Mouse (Mus musculus) forebrain, embryonic 11.5 days (tissue): ENCODE data around the gene Hist1h3d. TPM values are rescaled to one million over a fixed set of nuclear protein-coding genes. Genes with fewer than 3 reads are reported as not detected.
A peak's percentile ranks its signal among the peaks of the same experiment; 100 is the strongest.

Experiments used
- ATAC-seq: fragments of 200-750 bp; cut with Nextera tagmentation; replicated peaks from 2 replicates; pipeline ENCODE4 v1.8.0; 2017; ENCODE audit warnings: moderate TSS enrichment; ENCODE audit not compliant: low FRiP score
- DNase-seq: peaks from one replicate; pipeline ENCODE4 v3.0.0-alpha.2; 2017; ENCODE audit warnings: low spot score
- H3K27ac ChIP-seq: fragments of 300-500 bp; sonication (generic); 2 replicates; pipeline ENCODE4 v1.5.1; 2014; ENCODE audit warnings: low read depth, low read length
- H3K27me3 ChIP-seq: fragments of 300-500 bp; sonication (generic); 2 replicates; pipeline ENCODE4 v1.6.1; 2014; ENCODE audit warnings: mild to moderate bottlenecking, low read length, mixed read lengths; ENCODE audit not compliant: control insufficient read depth, insufficient read depth
- H3K36me3 ChIP-seq: fragments of 300-500 bp; sonication (generic); 2 replicates; pipeline ENCODE4 v1.6.1; 2014; ENCODE audit warnings: mild to moderate bottlenecking, low read length, moderate library complexity, mixed read lengths; ENCODE audit not compliant: control insufficient read depth, insufficient read depth
- H3K4me1 ChIP-seq: fragments of 300-500 bp; sonication (generic); replicated peaks from 2 replicates; pipeline ENCODE4 v1.6.1; 2014; ENCODE audit warnings: low read length, mixed read lengths; ENCODE audit not compliant: control insufficient read depth, insufficient read depth
- H3K4me2 ChIP-seq: fragments of 300-500 bp; sonication (generic); 2 replicates; pipeline ENCODE4 v1.6.1; 2014; ENCODE audit warnings: low read depth, mild to moderate bottlenecking, low read length, moderate library complexity, mixed read lengths; ENCODE audit not compliant: severe bottlenecking
- H3K4me3 ChIP-seq: fragments of 300-500 bp; sonication (generic); 2 replicates; pipeline ENCODE4 v1.5.1; 2014; ENCODE audit warnings: low read depth, low read length
- H3K9ac ChIP-seq: fragments of 300-500 bp; sonication (generic); 2 replicates; pipeline ENCODE4 v1.6.1; 2014; ENCODE audit warnings: low read length
- H3K9me3 ChIP-seq: fragments of 300-500 bp; sonication (generic); 2 replicates; pipeline ENCODE4 v1.6.1; 2016; ENCODE audit warnings: low read length, mixed read lengths; ENCODE audit not compliant: control insufficient read depth
- WGBS: fragments of 180-500 bp; shearing (Covaris S2); extraction: QIAGEN DNeasy Blood & Tissue Kit; methylation state at CpG from one replicate; pipeline ENCODE4 v1.1.7; 2014; 5-methylcytosine and 5-hydroxymethylcytosine counted together
- polyA plus RNA-seq: library from polyadenylated mRNA; unstranded; fragments of >200 nt; fragmentation: Nextera tagmentation; extraction: Ambion mirVana; gene quantifications from 2 replicates; pipeline ENCODE4 v1.2.1, GENCODE M21; 2014

Hist1h3d gene
- 11.9 and 13.9 TPM in 2 replicates for polyA plus RNA-seq

- Histone ChIP-seq H3K4me1 (peaks cover 3% of the 10 kb centered on the region; the same call in 1 of the 2 replicates), H3K36me3 (no peaks in the 10 kb centered on the region), H3K4me3 (peak within 1 kb of the TSS; percentile 45), H3K9ac (peak within 1 kb of the TSS; percentile 80), H3K27me3 (no peaks in the 10 kb centered on the region), H3K9me3 (no peaks in the 10 kb centered on the region), H3K4me2 (peak within 1 kb of the TSS; percentile 65), H3K27ac (peak within 1 kb of the TSS; percentile 95)
- WGBS: under 1% methylated on average over 18 of the region's 18 CpGs
- DNase-seq (peak; percentile 59), ATAC-seq (peak; percentile 59)
Observed at GRCm38 (mm10) chr13:23575271-23575851, at the start of gene Hist1h3d. Gene Hist1h3d, plus strand, starts transcription at chr13:23575763.

GRCm38 (mm10) chr13:23525901-23526300 lies 49.7 kb upstream of the Hist1h3d start:
- H3K36me3 ChIP-seq: no peaks in the 10 kb centered on the region
- 0 out of 2 replicates have a peak, but pooled peaks cover 2% of the 10 kb centered on the region for H3K4me1 ChIP-seq
- 2% methylated on average over 10 of the region's 10 CpGs for WGBS
- H3K9me3 ChIP-seq: no peaks in the 10 kb centered on the region
- DNase-seq (peak; percentile 72), ATAC-seq (no peak)
- H3K27me3 ChIP-seq: no peaks in the 10 kb centered on the region
- peak overlapping the region; percentile 45 for H3K4me2 ChIP-seq
- peak overlapping the region; percentile 31 for H3K4me3 ChIP-seq
- peak overlapping the region; percentile 37 for H3K9ac ChIP-seq
- no peak overlapping the region for H3K27ac ChIP-seq

GRCm38 (mm10) chr13:23526312-23526711 lies 49.3 kb upstream of the Hist1h3d start:
- peak; percentile 47 for ATAC-seq
- Histone ChIP-seq H3K9ac (peak overlapping the region; percentile 31; the same call in 1 of the 2 replicates), H3K27ac (0 out of 2 replicates have a peak overlapping the region, but pooled peaks have one; percentile 25), H3K4me3 (peak overlapping the region; percentile 31), H3K27me3 (no peaks in the 10 kb centered on the region), H3K4me1 (0 out of 2 replicates have a peak, but pooled peaks cover 2% of the 10 kb centered on the region), H3K36me3 (no peaks in the 10 kb centered on the region), H3K4me2 (peak overlapping the region; percentile 45), H3K9me3 (no peaks in the 10 kb centered on the region)
- WGBS: under 1% methylated on average over 17 of the region's 17 CpGs
- peak; percentile 94 for DNase-seq

GRCm38 (mm10) chr13:23529005-23529404 lies 46.6 kb upstream of the Hist1h3d start:
- peaks cover 5% of the 10 kb centered on the region; the same call in 1 of the 2 replicates for H3K4me1 ChIP-seq
- H3K27me3 ChIP-seq: no peaks in the 10 kb centered on the region
- H3K9ac ChIP-seq: peak overlapping the region; percentile 8; the same call in 1 of the 2 replicates
- no peak overlapping the region for H3K4me3 ChIP-seq
- no peak overlapping the region for H3K27ac ChIP-seq
- no peaks in the 10 kb centered on the region for H3K36me3 ChIP-seq
- DNase-seq (no peak), ATAC-seq (no peak)
- 88% methylated on average over 5 of the region's 5 CpGs for WGBS
- 0 out of 2 replicates have a peak overlapping the region, but pooled peaks have one; percentile 18 for H3K4me2 ChIP-seq
- no peaks in the 10 kb centered on the region for H3K9me3 ChIP-seq

GRCm38 (mm10) chr13:23529480-23530165 lies 45.9 kb upstream of the Hist1h3d start:
- Histone ChIP-seq H3K27ac (peak overlapping the region; percentile 99), H3K36me3 (no peaks in the 10 kb centered on the region), H3K9ac (peak overlapping the region; percentile 96), H3K4me1 (peaks cover 5% of the 10 kb centered on the region; the same call in 1 of the 2 replicates), H3K9me3 (no peaks in the 10 kb centered on the region), H3K4me3 (peak overlapping the region; percentile 57), H3K27me3 (no peaks in the 10 kb centered on the region), H3K4me2 (peak overlapping the region; percentile 52)
- no peak for ATAC-seq
- 36% methylated on average over 2 of the region's 2 CpGs for WGBS
- DNase-seq: no peak

- peaks cover 3% of the 10 kb centered on the region; the same call in 1 of the 2 replicates for H3K4me1 ChIP-seq
- no peaks in the 10 kb centered on the region for H3K9me3 ChIP-seq
- peak overlapping the region; percentile 57 for H3K4me3 ChIP-seq
- no peaks in the 10 kb centered on the region for H3K27me3 ChIP-seq
- H3K4me2 ChIP-seq: peak overlapping the region; percentile 52
- WGBS: under 1% methylated on average over 20 of the region's 20 CpGs
- H3K27ac ChIP-seq: peak overlapping the region; percentile 99
- DNase-seq (peak; percentile 74), ATAC-seq (no peak)
- no peaks in the 10 kb centered on the region for H3K36me3 ChIP-seq
- H3K9ac ChIP-seq: peak overlapping the region; percentile 96
Observed at GRCm38 (mm10) chr13:23530181-23530900, 45.2 kb upstream of the Hist1h3d start.

GRCm38 (mm10) chr13:23530901-23531875 lies 44.4 kb upstream of the Hist1h3d start, which contains the start of gene Hist1h4h:
Gene Hist1h4h, plus strand, starts transcription at chr13:23531050.
- Histone ChIP-seq H3K27ac (peak within 1 kb of the TSS; percentile 99), H3K9me3 (no peaks in the 10 kb centered on the region), H3K9ac (peak within 1 kb of the TSS; percentile 96), H3K36me3 (no peaks in the 10 kb centered on the region), H3K4me2 (peak within 1 kb of the TSS; percentile 52), H3K4me1 (peaks cover 3% of the 10 kb centered on the region; the same call in 1 of the 2 replicates), H3K27me3 (no peaks in the 10 kb centered on the region), H3K4me3 (peak within 1 kb of the TSS; percentile 57)
- DNase-seq: peak; percentile 98
- peak; percentile 79 for ATAC-seq
- under 1% methylated on average over 56 of the region's 70 CpGs for WGBS
